Mouse (Mus musculus): ENCODE measurements around the gene Zcchc2.

- TF ChIP-seq POLR2A (IDR thresholded peaks at IDR 0.05; ENCODE audit: insufficient read depth, low read depth, low read length) (no peak), CTCF (IDR thresholded peaks at IDR 0.05) (no peak), EP300 (IDR thresholded peaks at IDR 0.05; ENCODE audit: insufficient read depth, low read depth, low read length) (no peak)
Observed at GRCm38 (mm10) chr1:106072071-106072440, 81.8 kb downstream of the Zcchc2 start.

All from heart, adult 2 months (tissue).